Mouse (Mus musculus) liver, adult 2 months (tissue): ENCODE measurements around the gene Tmem132b. TPM values are rescaled to one million over a fixed set of nuclear protein-coding genes. Genes with fewer than 3 reads are reported as not detected.

Experiments used
- DNase-seq: peaks from one replicate; pipeline ENCODE4 v3.0.0-alpha.2; 2011; ENCODE audit warnings: low read depth, low spot score; ENCODE audit errors: extremely low read depth
- H3K27ac ChIP-seq: fragments of 200-500 bp; replicated peaks from 2 replicates; pipeline ENCODE4 v1.5.1; 2012; ENCODE audit warnings: low read depth, mild to moderate bottlenecking, control low read depth, inconsistent platforms, low read length; ENCODE audit not compliant: insufficient read depth
- H3K27me3 ChIP-seq: fragments of 200-500 bp; 2 replicates; pipeline ENCODE4 v1.6.1; 2012; ENCODE audit warnings: mild to moderate bottlenecking, moderate library complexity, low read length, inconsistent platforms; ENCODE audit not compliant: control insufficient read depth, insufficient read depth
- H3K36me3 ChIP-seq: fragments of 200-500 bp; 2 replicates; pipeline ENCODE4 v1.6.1; 2012; ENCODE audit warnings: low read length, inconsistent platforms; ENCODE audit not compliant: control insufficient read depth, insufficient read depth
- H3K4me1 ChIP-seq: fragments of 200-500 bp; 2 replicates; pipeline ENCODE4 v1.6.1; 2011; ENCODE audit warnings: low read length; ENCODE audit not compliant: control insufficient read depth, insufficient read depth
- H3K4me3 ChIP-seq: fragments of 200-500 bp; 2 replicates; pipeline ENCODE4 v1.5.1; 2011; ENCODE audit warnings: low read depth, mild to moderate bottlenecking, control low read depth, low read length, moderate library complexity; ENCODE audit not compliant: insufficient read depth
- H3K79me2 ChIP-seq: fragments of 200-500 bp; 2 replicates; pipeline ENCODE4 v1.6.1; 2012; ENCODE audit warnings: inconsistent platforms, mild to moderate bottlenecking, low read length, moderate library complexity; ENCODE audit not compliant: control insufficient read depth, insufficient read depth
- H3K9ac ChIP-seq: fragments of 200-500 bp; 2 replicates; pipeline ENCODE4 v1.6.1; 2012; ENCODE audit warnings: low read depth, mild to moderate bottlenecking, control low read depth, inconsistent platforms, low read length
- CTCF ChIP-seq: fragments of 200-500 bp; IDR thresholded peaks from 2 replicates; pipeline ENCODE4 v1.5.1; 2011; ENCODE audit warnings: low read depth, low read length, control low read depth
- POLR2A ChIP-seq: fragments of 200-500 bp; IDR thresholded peaks from 2 replicates; pipeline ENCODE4 v1.6.1; 2011; ENCODE audit warnings: low read length, control low read depth; ENCODE audit not compliant: insufficient read depth; ENCODE audit errors: extremely low read depth
- WGBS: fragments of 180-500 bp; shearing (Covaris S2); methylation state at CpG from one replicate; pipeline ENCODE4 v1.1.7; 2018; 5-methylcytosine and 5-hydroxymethylcytosine counted together
- polyA plus RNA-seq: library from polyadenylated mRNA; depleted of rRNA; stranded (reverse); fragments of >200 nt; gene quantifications from 2 replicates; pipeline ENCODE4 v1.2.3, GENCODE M21; 2012; rRNA removed
- total RNA-seq: library from RNA; depleted of rRNA; stranded (reverse); fragments of >200 nt; gene quantifications from 2 replicates; pipeline ENCODE4 v1.2.3, GENCODE M21; 2014; rRNA removed

Tmem132b gene
- total RNA-seq (0.07 TPM in 1 of 2 replicates, not detected in the other), polyA plus RNA-seq (not detected in 2 replicates)

GRCm38 (mm10) chr5:125531634-125532033 lies at the start of gene Tmem132b:
Gene Tmem132b (plus strand): TSS chr5:125531774.
- H3K4me3 ChIP-seq: no peak within 1 kb of the TSS
- no peaks in the 10 kb centered on the region for H3K79me2 ChIP-seq
- no peak within 1 kb of the TSS for H3K9ac ChIP-seq
- TF ChIP-seq POLR2A (no peak), CTCF (no peak)
- H3K27me3 ChIP-seq: peaks cover 25% of the 10 kb centered on the region
- no peaks in the 10 kb centered on the region for H3K36me3 ChIP-seq
- DNase-seq: no peak
- H3K4me1 ChIP-seq: no peaks in the 10 kb centered on the region
- 6% methylated on average over 25 of the region's 25 CpGs for WGBS
- no peak within 1 kb of the TSS for H3K27ac ChIP-seq

- no peak overlapping the region for H3K4me3 ChIP-seq
- TF ChIP-seq POLR2A (no peak), CTCF (no peak)
- H3K36me3 ChIP-seq: peaks cover 31% of the 10 kb centered on the region
- peaks cover 61% of the 10 kb centered on the region for H3K4me1 ChIP-seq
- WGBS: 66% methylated on average over 7 of the region's 7 CpGs
- H3K9ac ChIP-seq: no peak overlapping the region
- H3K79me2 ChIP-seq: peaks cover 19% of the 10 kb centered on the region
- DNase-seq: no peak
- H3K27me3 ChIP-seq: no peaks in the 10 kb centered on the region
- 0 out of 2 replicates have a peak overlapping the region, but pooled peaks have one; percentile 11 for H3K27ac ChIP-seq
These were observed 49.1 kb upstream of the Tmem132b start for GRCm38 (mm10) chr5:125482474-125482873.

DNA sequence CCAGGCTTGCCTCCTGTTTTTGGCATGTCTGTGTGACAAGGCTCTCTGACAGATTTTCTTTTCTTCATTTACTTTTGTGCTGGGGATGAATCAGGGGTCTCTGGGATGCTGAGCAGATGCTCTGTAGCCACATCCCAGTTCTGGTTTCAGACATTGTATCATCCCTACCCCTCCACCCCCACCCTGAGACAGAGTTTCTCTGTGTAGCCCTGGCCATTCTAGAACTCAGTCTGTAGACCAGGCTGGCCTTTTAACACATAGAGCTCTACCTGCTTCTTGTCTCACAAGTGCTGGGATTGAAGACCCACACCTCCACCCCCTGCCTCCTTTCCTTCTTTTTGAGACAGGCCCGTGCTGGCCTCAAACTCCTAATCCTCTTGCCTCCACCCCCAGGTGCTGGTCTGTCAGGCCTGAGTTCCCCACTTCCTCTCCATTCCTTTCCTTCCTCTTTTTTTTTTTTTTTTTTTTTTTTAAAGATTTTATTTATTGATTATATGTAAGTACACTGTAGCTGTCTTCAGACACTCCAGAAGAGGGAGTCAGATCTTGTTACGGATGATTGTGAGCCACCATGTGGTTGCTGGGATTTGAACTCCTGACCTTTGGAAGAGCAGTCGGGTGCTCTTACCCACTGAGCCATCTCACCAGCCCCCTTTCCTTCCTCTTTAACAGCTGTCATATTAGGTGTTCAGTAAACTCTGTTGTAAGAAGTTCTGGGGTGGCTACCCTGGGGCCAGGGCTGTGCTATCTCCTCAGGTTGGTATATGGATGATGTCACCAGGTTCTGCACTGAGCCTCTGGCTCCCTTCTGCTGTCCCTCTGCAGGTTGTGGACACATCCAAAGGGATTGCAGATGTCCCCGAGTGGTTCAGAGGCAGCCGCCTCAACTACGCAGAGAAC lies 47.6 kb upstream of the Tmem132b start:
- peak overlapping the region; percentile 50; the same call in 1 of the 2 replicates for H3K9ac ChIP-seq
- H3K4me1 ChIP-seq: peaks cover 48% of the 10 kb centered on the region
- no peak for DNase-seq
- TF ChIP-seq POLR2A (no peak), CTCF (no peak)
- peaks cover 38% of the 10 kb centered on the region for H3K36me3 ChIP-seq
- H3K27me3 ChIP-seq: no peaks in the 10 kb centered on the region
- H3K79me2 ChIP-seq: peaks cover 6% of the 10 kb centered on the region; the same call in 1 of the 2 replicates
- H3K27ac ChIP-seq: peak overlapping the region; percentile 73; the same call in 1 of the 2 replicates
- 66% methylated on average over 6 of the region's 6 CpGs for WGBS
- H3K4me3 ChIP-seq: no peak overlapping the region

DNA sequence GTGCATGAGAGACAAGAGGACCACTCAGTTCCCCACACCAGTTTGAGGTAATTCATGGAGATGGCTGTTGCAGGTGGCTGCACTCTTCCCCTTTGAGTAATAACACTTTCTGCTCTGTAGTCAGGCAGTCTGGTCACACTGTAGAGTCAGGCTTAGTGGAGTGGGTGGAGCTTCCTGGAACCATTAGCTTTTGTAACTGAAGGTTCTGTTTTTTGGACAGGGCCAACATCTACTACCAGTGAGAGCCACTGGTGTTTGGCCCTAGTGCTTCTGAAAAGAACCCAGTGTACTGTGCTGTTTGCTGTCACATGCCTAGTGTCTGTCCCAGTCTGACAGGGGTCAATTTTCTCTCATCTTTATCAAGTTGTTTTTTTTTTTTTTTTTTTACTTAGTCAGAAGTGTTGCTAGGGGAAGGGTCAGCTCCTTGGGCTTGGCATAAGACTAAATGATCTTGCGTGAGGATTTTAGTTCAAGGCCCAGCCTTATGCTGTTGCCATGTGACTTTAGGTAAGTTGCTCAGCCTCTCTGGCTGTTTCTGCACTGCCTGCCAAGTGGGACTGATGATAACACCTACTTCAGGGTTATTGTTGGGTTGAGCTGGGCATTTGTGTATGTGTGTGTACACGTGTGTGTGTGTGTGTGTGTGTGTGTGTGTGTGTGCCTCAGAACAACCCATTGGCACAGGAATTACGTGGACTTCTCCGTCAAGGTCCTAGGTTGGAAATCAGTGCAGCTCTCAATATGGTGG lies 46.4 kb upstream of the Tmem132b start:
- DNase-seq: peak; percentile 95
- no peak for TF ChIP-seq POLR2A
- no peak for TF ChIP-seq CTCF
- WGBS: 32% methylated on average over 4 of the region's 4 CpGs
- no peak overlapping the region for H3K4me3 ChIP-seq
- no peaks in the 10 kb centered on the region for H3K27me3 ChIP-seq
- no peaks in the 10 kb centered on the region; the same call in 1 of the 2 replicates for H3K79me2 ChIP-seq
- peak overlapping the region; percentile 37; the same call in 1 of the 2 replicates for H3K9ac ChIP-seq
- H3K36me3 ChIP-seq: peaks cover 45% of the 10 kb centered on the region
- peaks cover 41% of the 10 kb centered on the region for H3K4me1 ChIP-seq
- peak overlapping the region; percentile 90 for H3K27ac ChIP-seq

DNA sequence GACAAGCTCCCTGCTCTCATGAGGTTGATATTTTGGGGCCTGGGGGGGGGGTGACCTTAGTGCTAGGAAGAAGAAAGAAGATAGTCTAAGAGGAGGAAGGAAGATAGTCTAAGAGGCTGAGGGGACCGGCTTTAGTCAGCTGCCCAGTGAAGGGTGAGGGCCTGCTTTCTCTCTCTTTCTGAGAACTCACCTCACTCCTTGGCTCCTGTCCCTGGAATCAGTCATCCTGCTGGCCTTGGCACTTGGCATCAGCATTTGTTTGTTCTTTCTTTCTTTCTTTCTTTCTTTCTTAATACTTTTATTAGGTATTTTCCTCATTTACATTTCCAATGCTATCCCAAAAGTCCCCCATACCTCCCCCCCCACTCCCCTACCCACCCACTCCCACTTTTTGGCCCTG lies 45.5 kb upstream of the Tmem132b start:
- Histone ChIP-seq H3K27ac (peak overlapping the region; percentile 90), H3K9ac (peak overlapping the region; percentile 37; the same call in 1 of the 2 replicates), H3K36me3 (peaks cover 43% of the 10 kb centered on the region), H3K79me2 (no peaks in the 10 kb centered on the region; the same call in 1 of the 2 replicates), H3K4me3 (no peak overlapping the region), H3K27me3 (no peaks in the 10 kb centered on the region), H3K4me1 (peaks cover 41% of the 10 kb centered on the region)
- no peak for TF ChIP-seq POLR2A
- TF ChIP-seq CTCF: no peak
- WGBS: 25% methylated on average over 1 of the region's 1 CpGs
- DNase-seq: peak; percentile 68
